Mouse (Mus musculus): ENCODE data around the gene Nprl2. TPM values are rescaled to one million over a fixed set of nuclear protein-coding genes. Genes with fewer than 3 reads are reported as not detected.

Gene Nprl2
- total RNA-seq, 1 experiment from 2014 or later, result 12.8 TPM

- ATAC-seq (replicated peaks; ENCODE audit: low read depth, poor library complexity, severe bottlenecking), result peak; percentile 95
Observed at GRCm38 (mm10) chr9:107533791-107534407, 8.1 kb upstream of the Nprl2 start, which contains the start of gene Tmem115. TSS of gene Tmem115 (plus strand) at chr9:107533945.

- ATAC-seq (replicated peaks; ENCODE audit: low read depth, poor library complexity, severe bottlenecking), result peak; percentile 52; the same call in 1 of the 2 replicates
Observed at GRCm38 (mm10) chr9:107534408-107535202, 7.4 kb upstream of the Nprl2 start.

- no peak for ATAC-seq (replicated peaks; ENCODE audit: low read depth, poor library complexity, severe bottlenecking)
Observed at GRCm38 (mm10) chr9:107538231-107538630, 3.8 kb upstream of the Nprl2 start.

GRCm38 (mm10) chr9:107538711-107539110, 3.3 kb upstream of the Nprl2 start:
- no peak for ATAC-seq (replicated peaks; ENCODE audit: low read depth, poor library complexity, severe bottlenecking)

DNA sequence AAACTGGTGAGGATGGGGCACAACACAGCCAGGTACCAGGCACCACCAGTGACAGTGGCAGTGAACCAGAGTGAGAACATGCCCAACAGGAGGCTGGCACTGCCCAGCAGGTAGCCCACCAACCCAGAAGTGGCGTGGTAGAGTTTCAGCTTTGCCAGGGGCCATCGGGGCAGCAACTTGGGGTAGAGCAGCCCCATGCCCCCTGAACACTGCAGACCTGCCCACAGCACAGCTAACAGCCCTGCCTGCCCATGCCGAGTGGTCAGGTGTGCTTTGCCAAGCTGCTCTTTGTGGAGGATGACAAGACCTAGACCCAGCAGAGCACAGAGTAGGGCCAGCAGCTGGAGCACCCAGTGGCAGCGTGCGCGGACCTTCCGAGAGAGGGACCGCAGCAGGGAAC, 2.1 kb upstream of the Nprl2 start:
- no peak for ATAC-seq (replicated peaks; ENCODE audit: low read depth, poor library complexity, severe bottlenecking)

GRCm38 (mm10) chr9:107540420-107540819, 1.6 kb upstream of the Nprl2 start:
- no peak for ATAC-seq (replicated peaks; ENCODE audit: low read depth, poor library complexity, severe bottlenecking)

- ATAC-seq (replicated peaks; ENCODE audit: low read depth, poor library complexity, severe bottlenecking), result no peak
Observed at GRCm38 (mm10) chr9:107541005-107541404, 1.0 kb upstream of the Nprl2 start.

DNA sequence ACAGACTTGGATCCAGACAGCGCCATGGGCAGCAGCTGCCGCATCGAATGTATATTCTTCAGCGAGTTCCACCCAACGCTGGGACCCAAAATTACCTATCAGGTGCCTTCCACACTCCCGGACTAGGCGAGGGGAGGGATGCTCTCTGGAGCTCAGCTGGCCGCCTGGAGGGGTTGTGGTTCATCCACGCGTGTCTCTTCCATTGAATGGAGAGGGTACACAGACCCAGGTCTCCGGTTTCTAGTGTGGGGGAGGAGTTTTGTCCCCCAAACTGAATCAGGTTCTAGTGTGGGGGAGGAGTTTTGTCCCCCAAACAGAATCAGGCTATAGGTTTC, 293 bp downstream of the Nprl2 start:
- 0 out of 2 replicates have a peak, but pooled peaks have one; percentile 1 for ATAC-seq (replicated peaks; ENCODE audit: low read depth, poor library complexity, severe bottlenecking)

DNA sequence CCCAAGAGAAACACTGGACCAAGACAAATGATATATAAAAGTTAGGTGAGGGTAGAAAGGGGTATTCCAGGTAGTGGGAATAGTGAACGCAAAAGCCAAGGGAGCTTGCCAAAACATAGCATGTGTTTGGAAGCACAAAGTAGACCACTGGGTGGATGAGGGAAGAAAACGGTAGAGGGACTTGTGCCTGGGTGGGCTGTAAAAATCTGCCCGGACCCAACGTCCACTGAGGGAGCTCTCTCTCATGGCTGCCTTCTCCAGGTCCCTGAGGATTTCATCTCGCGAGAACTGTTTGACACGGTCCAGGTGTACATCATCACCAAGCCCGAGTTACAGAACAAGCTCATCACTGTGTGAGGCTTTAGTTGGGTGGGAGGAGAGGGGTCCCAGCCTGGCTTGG, 695 bp downstream of the Nprl2 start:
- ATAC-seq (replicated peaks; ENCODE audit: low read depth, poor library complexity, severe bottlenecking), result no peak

GRCm38 (mm10) chr9:107543299-107543698, 1.3 kb downstream of the Nprl2 start:
- ATAC-seq (replicated peaks; ENCODE audit: low read depth, poor library complexity, severe bottlenecking), result no peak

- no peak for ATAC-seq (replicated peaks; ENCODE audit: low read depth, poor library complexity, severe bottlenecking)
Observed at GRCm38 (mm10) chr9:107544196-107544700, 2.2 kb downstream of the Nprl2 start.

GRCm38 (mm10) chr9:107544729-107545128, 2.7 kb downstream of the Nprl2 start:
- no peak for ATAC-seq (replicated peaks; ENCODE audit: low read depth, poor library complexity, severe bottlenecking)

- no peak for ATAC-seq (replicated peaks; ENCODE audit: low read depth, poor library complexity, severe bottlenecking)
Observed at GRCm38 (mm10) chr9:107545199-107545598, 3.2 kb downstream of the Nprl2 start.

- ATAC-seq (replicated peaks; ENCODE audit: low read depth, poor library complexity, severe bottlenecking), result no peak
Observed at GRCm38 (mm10) chr9:107545602-107546001, 3.6 kb downstream of the Nprl2 start.

DNA sequence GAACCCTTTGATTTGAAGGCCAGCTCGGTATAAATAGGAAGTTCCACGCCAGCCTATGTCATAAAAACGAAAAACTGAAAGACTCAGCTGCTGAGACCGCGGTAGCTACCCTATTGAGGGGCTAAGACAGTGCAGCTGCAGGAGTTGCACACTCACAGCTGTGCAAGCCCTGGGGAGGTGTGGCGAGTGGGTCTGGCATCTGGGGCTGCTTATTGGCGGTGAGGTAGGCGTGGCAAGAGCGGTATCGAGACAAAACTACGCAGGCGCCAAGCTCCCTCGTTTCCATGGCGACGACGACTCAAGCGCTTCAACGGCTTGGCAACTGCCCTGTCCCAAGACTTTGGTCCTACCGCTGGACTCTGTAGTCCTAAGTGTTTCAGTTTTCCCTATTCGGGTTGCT, 5.0 kb downstream of the Nprl2 start, which contains the start of gene Zmynd10:
Gene Zmynd10, plus strand, starts transcription at position 273 of the 400 bp plus-strand sequence.
- ATAC-seq (replicated peaks; ENCODE audit: low read depth, poor library complexity, severe bottlenecking), result peak; percentile 66

DNA sequence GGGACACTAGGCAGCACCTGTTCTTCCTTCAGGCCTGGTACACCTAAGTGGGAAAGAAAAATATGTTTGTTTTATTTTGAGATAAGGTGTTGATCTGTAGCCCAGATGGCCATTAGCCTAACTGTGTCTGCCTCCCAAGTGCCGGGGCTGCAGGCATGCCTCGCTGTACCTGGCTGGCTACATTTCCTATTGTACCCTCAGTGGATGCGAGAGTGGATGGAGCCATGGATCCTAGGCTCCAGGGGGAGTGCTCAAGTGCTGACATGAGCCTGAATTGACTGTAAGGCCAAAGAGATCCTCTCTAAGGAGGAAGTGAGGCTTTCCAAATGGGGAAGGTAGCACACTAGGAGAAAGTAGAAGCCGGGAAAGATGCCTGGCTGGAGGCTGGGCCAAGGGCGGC, 5.9 kb downstream of the Nprl2 start:
- no peak for ATAC-seq (replicated peaks; ENCODE audit: low read depth, poor library complexity, severe bottlenecking)

DNA sequence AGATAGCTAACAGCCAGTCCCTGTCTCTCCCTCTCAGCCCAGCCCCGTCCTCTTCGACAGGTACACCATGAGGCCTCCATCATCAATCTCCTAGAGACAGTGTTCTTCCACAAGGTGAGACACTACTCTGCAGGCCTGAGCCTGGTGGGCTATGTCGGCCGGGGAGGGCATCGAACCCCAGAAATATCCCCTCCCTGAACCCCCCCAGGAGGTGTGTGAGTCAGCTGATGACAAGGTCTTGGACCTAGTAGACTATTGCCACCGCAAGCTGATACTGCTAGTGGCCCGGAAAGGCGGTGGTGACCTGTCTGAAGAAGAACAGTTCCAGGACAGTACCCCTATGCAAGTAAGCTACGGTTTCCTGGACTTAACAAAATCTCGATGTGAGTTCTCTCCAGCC, 6.8 kb downstream of the Nprl2 start:
- no peak for ATAC-seq (replicated peaks; ENCODE audit: low read depth, poor library complexity, severe bottlenecking)

DNA sequence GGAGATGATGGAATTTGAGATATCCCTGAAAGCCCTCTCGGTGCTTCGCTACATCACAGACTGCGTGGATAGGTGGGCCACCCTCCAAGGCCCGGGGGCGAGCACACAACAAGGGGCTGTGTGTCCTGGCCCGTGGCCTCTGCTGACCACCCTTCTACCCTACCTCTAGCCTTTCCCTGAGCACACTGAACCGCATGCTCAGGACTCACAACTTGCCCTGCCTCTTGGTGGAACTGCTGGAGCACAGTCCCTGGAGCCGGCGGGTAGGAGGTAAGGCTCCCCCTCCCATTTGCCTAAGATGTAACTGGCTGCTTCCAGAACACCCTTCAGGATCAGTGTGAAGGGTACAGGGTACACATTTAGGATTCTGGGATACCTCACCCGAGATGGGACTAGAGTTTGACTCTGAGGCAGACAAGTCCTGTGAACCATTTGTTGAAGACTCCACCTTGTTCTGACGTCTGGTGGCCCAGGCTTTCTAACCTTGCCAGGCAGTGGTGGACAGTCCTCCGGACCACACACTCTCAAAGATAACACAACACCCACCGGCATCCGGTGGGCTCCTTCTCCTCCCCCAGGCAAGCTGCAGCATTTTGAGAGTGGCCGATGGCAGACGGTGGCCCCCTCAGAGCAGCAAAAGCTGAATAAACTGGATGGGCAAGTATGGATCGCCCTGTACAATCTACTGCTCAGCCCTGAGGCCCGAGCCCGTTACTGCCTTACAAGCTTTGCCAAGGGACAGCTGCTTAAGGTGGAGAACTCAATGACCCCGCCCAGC, 7.5 kb downstream of the Nprl2 start:
- ATAC-seq (replicated peaks; ENCODE audit: low read depth, poor library complexity, severe bottlenecking), result no peak

- ATAC-seq (replicated peaks; ENCODE audit: low read depth, poor library complexity, severe bottlenecking), result no peak
Observed at GRCm38 (mm10) chr9:107550491-107551116, 8.6 kb downstream of the Nprl2 start.
